ENCODE assay signal across 8 mouse cellular contexts in the genomic region with DNA sequence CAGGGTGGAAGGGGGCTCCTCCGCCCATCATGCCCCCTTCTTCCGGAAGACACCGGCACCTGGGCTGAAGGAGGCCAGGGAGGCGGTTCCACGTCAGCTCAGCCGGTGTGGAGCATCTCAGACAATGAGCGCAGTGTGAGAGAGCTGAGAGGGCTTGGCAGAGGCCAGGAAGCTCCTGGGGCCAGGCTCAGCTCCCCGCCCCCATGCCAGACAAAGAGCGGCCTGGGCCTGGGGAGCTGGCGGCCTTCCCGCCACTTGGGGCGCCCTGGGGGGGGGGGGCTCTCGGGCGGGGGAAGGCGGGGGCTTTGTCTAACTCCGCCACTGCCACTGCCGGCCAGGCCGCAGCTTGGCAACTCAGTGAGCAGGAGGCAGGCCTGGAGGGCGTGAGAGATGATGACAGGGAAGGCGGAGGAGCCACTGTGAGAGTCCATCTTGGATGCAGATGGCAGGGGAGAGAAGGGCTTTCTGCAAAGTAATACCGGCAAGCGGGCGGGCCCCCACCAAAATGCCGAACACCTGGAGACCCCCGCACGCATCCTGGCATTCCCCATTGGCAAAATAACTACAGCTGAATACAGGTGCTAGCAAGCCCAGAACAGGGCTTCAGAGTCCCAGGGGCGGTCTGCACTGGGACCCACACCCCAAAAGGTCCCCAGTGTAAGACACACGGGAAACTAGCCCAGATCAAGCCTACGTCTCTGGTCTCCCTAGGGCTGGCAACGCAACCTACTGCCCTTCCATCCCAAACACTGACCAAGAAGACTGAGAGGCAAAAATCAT. TPM values are rescaled to one million over a fixed set of nuclear protein-coding genes. Genes with fewer than 3 reads are reported as not detected.
A peak's percentile ranks its signal among the peaks of the same experiment; 100 is the strongest.
DNase-seq lines count a peak whose midpoint lies in the region; ATAC-seq and TF ChIP-seq lines count a peak whose summit lies in the region.

No protein-coding gene starts in this region.

- H3K36me3 ChIP-seq in ES-Bruce4 (ENCODE audit: control insufficient read depth, insufficient read depth, low read length, poor library complexity, severe bottlenecking), result peaks cover 13% of the 10 kb centered on the region
- peaks cover 27% of the 10 kb centered on the region for H3K36me3 ChIP-seq in forebrain, embryonic 13.5 days (ENCODE audit: poor library complexity, severe bottlenecking)
- H3K36me3 ChIP-seq in lung, embryonic 14.5 days (ENCODE audit: insufficient read depth), result peaks cover 31% of the 10 kb centered on the region
- H3K36me3 ChIP-seq in thymus, adult 2 months (ENCODE audit: control insufficient read depth, insufficient read depth, low read length), result peaks cover 15% of the 10 kb centered on the region

- H3K27me3 ChIP-seq in ES-Bruce4 (ENCODE audit: control insufficient read depth, insufficient read depth, low read length, poor library complexity, severe bottlenecking), result no peaks in the 10 kb centered on the region
- H3K27me3 ChIP-seq in forebrain, embryonic 13.5 days, result no peaks in the 10 kb centered on the region
- H3K27me3 ChIP-seq in lung, embryonic 14.5 days (ENCODE audit: insufficient read depth, low read length), result no peaks in the 10 kb centered on the region
- no peaks in the 10 kb centered on the region for H3K27me3 ChIP-seq in thymus, adult 2 months (ENCODE audit: control insufficient read depth, insufficient read depth, low read length)

- no peak for TF ChIP-seq CTCF in ES-Bruce4 (IDR thresholded peaks at IDR 0.05; ENCODE audit: low read depth, low read length)
- TF ChIP-seq CTCF in lung, embryonic 14.5 days (IDR thresholded peaks at IDR 0.05; ENCODE audit: low read depth), result 0 out of 2 replicates have a peak, but pooled peaks have one; percentile 16
- TF ChIP-seq CTCF in thymus, adult 2 months (IDR thresholded peaks at IDR 0.05; ENCODE audit: borderline replicate concordance, control insufficient read depth, extremely low read depth, insufficient read depth, low read length, poor library complexity), result peak; percentile 11; the same call in 1 of the 2 replicates

- peak overlapping the region; percentile 88 for H3K4me3 ChIP-seq in ES-Bruce4 (ENCODE audit: low read depth, low read length)
- peak overlapping the region; percentile 94 for H3K4me3 ChIP-seq in forebrain, embryonic 13.5 days
- peak overlapping the region; percentile 97 for H3K4me3 ChIP-seq in lung, embryonic 14.5 days (ENCODE audit: low read depth, low read length)
- H3K4me3 ChIP-seq in thymus, adult 2 months (ENCODE audit: control insufficient read depth, insufficient read depth, low read length), result peak overlapping the region; percentile 66

- no peaks in the 10 kb centered on the region for H3K9me3 ChIP-seq in ES-Bruce4 (replicated peaks; ENCODE audit: control insufficient read depth, insufficient read depth, low read length, poor library complexity, severe bottlenecking)
- no peaks in the 10 kb centered on the region for H3K9me3 ChIP-seq in forebrain, embryonic 13.5 days (replicated peaks)
- no peaks in the 10 kb centered on the region for H3K9me3 ChIP-seq in lung, embryonic 14.5 days (ENCODE audit: low read depth, low read length)

- TF ChIP-seq EP300 in ES-Bruce4 (IDR thresholded peaks at IDR 0.05; ENCODE audit: insufficient read depth, low read depth, low read length), result no peak

- peak overlapping the region; percentile 54 for H3K27ac ChIP-seq in ES-Bruce4 (ENCODE audit: insufficient read depth, low read length)
- peak overlapping the region; percentile 99 for H3K27ac ChIP-seq in forebrain, embryonic 13.5 days
- peak overlapping the region; percentile 98 for H3K27ac ChIP-seq in lung, embryonic 14.5 days (ENCODE audit: low read depth)
- peak overlapping the region; percentile 57; the same call in 1 of the 2 replicates for H3K27ac ChIP-seq in thymus, adult 2 months (ENCODE audit: control insufficient read depth, insufficient read depth, low read length)

- ATAC-seq in forebrain, embryonic 13.5 days, result peak; percentile 86
- peak; percentile 89 for ATAC-seq in lung, embryonic 14.5 days (ENCODE audit: insufficient read depth)
- ATAC-seq in neutrophil, adult 5-6 weeks (ENCODE audit: extremely low read depth, insufficient number of reproducible peaks, low FRiP score, poor library complexity, severe bottlenecking), result peak; percentile 28

- H3K9ac ChIP-seq in ES-Bruce4 (ENCODE audit: low read depth, poor library complexity, severe bottlenecking), result peak overlapping the region; percentile 99
- H3K9ac ChIP-seq in forebrain, embryonic 13.5 days, result peak overlapping the region; percentile 100
- H3K9ac ChIP-seq in lung, embryonic 14.5 days, result peak overlapping the region; percentile 100

- peak overlapping the region; percentile 79 for H3K4me2 ChIP-seq in forebrain, embryonic 13.5 days
- peak overlapping the region; percentile 91 for H3K4me2 ChIP-seq in lung, embryonic 14.5 days

- 1% methylated on average over 27 of the region's 30 CpGs for WGBS in forebrain, embryonic 13.5 days
- WGBS in lung, embryonic 14.5 days, result 1% methylated on average over 30 of the region's 30 CpGs
- WGBS in thymus, adult 2 months, result 1% methylated on average over 30 of the region's 30 CpGs

- intact Hi-C loops in heart, postnatal 14 days (cut with DNase I), result loop anchor here (2.0 kb wide), 1 partner anchor 24 kb away; the partner anchor contains the start of gene 2810006K23Rik

- DNase-seq in cerebellum, adult 11 months, result peak; percentile 80
- DNase-seq in heart, postnatal 14 days, result peak; percentile 83 to 86
- DNase-seq in kidney, postnatal 4 days, result peak; percentile 84 to 91
- DNase-seq in lung, embryonic 14.5 days, result peak; percentile 93
- peak; percentile 70 for DNase-seq in thymus, adult 2 months

- no peaks in the 10 kb centered on the region for H3K4me1 ChIP-seq in ES-Bruce4 (ENCODE audit: control insufficient read depth, insufficient read depth, low read length)
- peaks cover 40% of the 10 kb centered on the region for H3K4me1 ChIP-seq in forebrain, embryonic 13.5 days
- peaks cover 10% of the 10 kb centered on the region for H3K4me1 ChIP-seq in lung, embryonic 14.5 days (ENCODE audit: insufficient read depth)
- peaks cover 32% of the 10 kb centered on the region for H3K4me1 ChIP-seq in thymus, adult 2 months (replicated peaks; ENCODE audit: control insufficient read depth, insufficient read depth, low read length)

- no peak for TF ChIP-seq POLR2A in ES-Bruce4 (IDR thresholded peaks at IDR 0.05; ENCODE audit: insufficient read depth, low read length)
- TF ChIP-seq POLR2A in thymus, adult 2 months (IDR thresholded peaks at IDR 0.05; ENCODE audit: control insufficient read depth, extremely low read depth, insufficient read depth, low read length, poor library complexity), result peak; percentile 46; the same call in 1 of the 2 replicates

RNA-seq across cellular contexts. Expression of gene Cdk2ap1, which starts 10.6 kb away (rescaled TPM):
- polyA plus RNA-seq in ES-Bruce4 (2011; ENCODE audit: insufficient read depth, insufficient read length, low read depth, missing spikeins), result 122 and 125 TPM in 2 replicates
- 77.4 and 78.9 TPM in 2 replicates for polyA plus RNA-seq in forebrain, embryonic 13.5 days (2015; fragmentation: Nextera tagmentation; extraction: Ambion mirVana)
- total RNA-seq in heart, postnatal 14 days (2021), result 100 to 1,000 TPM; 142 to 166 TPM
- 193 and 259 TPM in 2 replicates for polyA plus RNA-seq in lung, embryonic 14.5 days (2014; fragmentation: Nextera tagmentation; extraction: Ambion mirVana)
- total RNA-seq in neutrophil, adult 5-6 weeks (2017), result 78.1 and 86.2 TPM in 2 replicates
- polyA plus RNA-seq in thymus, adult 2 months (2012; rRNA removed), result 191 and 206 TPM in 2 replicates

RNA-seq across cellular contexts. Expression of gene 2810006K23Rik, which starts 24.4 kb away (rescaled TPM):
- 15.4 and 16.2 TPM in 2 replicates for polyA plus RNA-seq in ES-Bruce4 (2011; ENCODE audit: insufficient read depth, insufficient read length, low read depth, missing spikeins)
- polyA plus RNA-seq in forebrain, embryonic 13.5 days (2015; fragmentation: Nextera tagmentation; extraction: Ambion mirVana), result 19.5 and 20.8 TPM in 2 replicates
- 10 to 100 TPM; 11.7 to 11.9 TPM for total RNA-seq in heart, postnatal 14 days (2021)
- 14.5 and 15.2 TPM in 2 replicates for polyA plus RNA-seq in lung, embryonic 14.5 days (2014; fragmentation: Nextera tagmentation; extraction: Ambion mirVana)
- total RNA-seq in neutrophil, adult 5-6 weeks (2017), result 5.5 and 6.9 TPM in 2 replicates
- polyA plus RNA-seq in thymus, adult 2 months (2012; rRNA removed), result 5.7 and 6.4 TPM in 2 replicates

RNA-seq across cellular contexts. Expression of gene Mphosph9, which starts 24.6 kb away (rescaled TPM):
- polyA plus RNA-seq in ES-Bruce4 (2011; ENCODE audit: insufficient read depth, insufficient read length, low read depth, missing spikeins), result 18.9 and 21.7 TPM in 2 replicates
- polyA plus RNA-seq in forebrain, embryonic 13.5 days (2015; fragmentation: Nextera tagmentation; extraction: Ambion mirVana), result 20.3 and 22.7 TPM in 2 replicates
- total RNA-seq in heart, postnatal 14 days (2021), result 1 to 10 TPM; 6.0 to 6.8 TPM
- polyA plus RNA-seq in lung, embryonic 14.5 days (2014; fragmentation: Nextera tagmentation; extraction: Ambion mirVana), result 19.2 and 20.7 TPM in 2 replicates
- total RNA-seq in neutrophil, adult 5-6 weeks (2017), result 14.0 and 18.3 TPM in 2 replicates
- 16.2 and 19.6 TPM in 2 replicates for polyA plus RNA-seq in thymus, adult 2 months (2012; rRNA removed)

Comparison
In these comparisons a context has a peak if more than half of its experiments do, and no peak if none do; other contexts are left out.
1. Peak in every context shown above with its lines: DNase-seq, ATAC-seq, H3K4me3 ChIP-seq and H3K27ac ChIP-seq.
2. ATAC-seq: peak in every context shown above with its lines; median percentile 89 in lung, embryonic 14.5 days; 86 in forebrain, embryonic 13.5 days; 28 in neutrophil, adult 5-6 weeks.